Mouse (Mus musculus): ENCODE data around the gene Btbd16. TPM values are rescaled to one million over a fixed set of nuclear protein-coding genes. Genes with fewer than 3 reads are reported as not detected.
A peak's percentile ranks its signal among the peaks of the same experiment; 100 is the strongest.

Gene Btbd16
- polyA plus RNA-seq, 1 experiment = 0.06 TPM

DNA sequence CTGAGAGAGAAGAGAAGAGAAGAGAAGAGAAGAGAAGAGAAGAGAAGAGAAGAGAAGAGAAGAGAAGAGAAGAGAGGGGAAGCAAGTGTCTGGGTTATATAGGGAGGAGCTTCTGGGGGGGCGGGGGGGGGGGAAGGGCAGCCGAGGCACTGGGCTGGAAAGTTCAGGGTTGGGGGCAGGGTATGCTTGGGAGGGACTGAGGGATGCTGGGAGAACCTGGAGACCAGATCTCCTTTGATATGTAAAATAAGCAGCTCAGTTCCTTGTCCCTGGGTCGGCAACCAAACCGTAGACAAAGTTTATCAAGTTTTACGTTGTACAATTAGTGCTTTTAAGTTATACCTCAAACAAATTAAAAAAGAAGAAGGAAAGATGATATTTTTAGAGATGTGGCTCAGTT lies 86.1 kb downstream of the Btbd16 start:
- peaks cover 3% of the 10 kb centered on the region; the same call in 1 of the 2 replicates for H3K4me1 ChIP-seq (ENCODE audit: control insufficient read depth, insufficient read depth, low read length)
- WGBS = 52% methylated on average over 5 of the region's 5 CpGs
- no peaks in the 10 kb centered on the region for H3K27me3 ChIP-seq (replicated peaks; ENCODE audit: control insufficient read depth, insufficient read depth, low read length)
- no peak for DNase-seq
- H3K4me3 ChIP-seq (ENCODE audit: insufficient read depth, low read depth, low read length) = no peak overlapping the region
- no peaks in the 10 kb centered on the region for H3K36me3 ChIP-seq (ENCODE audit: control insufficient read depth, insufficient read depth, low read length)
- H3K27ac ChIP-seq (ENCODE audit: insufficient read depth, low read depth, low read length) = no peak overlapping the region
- no peak for TF ChIP-seq POLR2A (IDR thresholded peaks at IDR 0.05; ENCODE audit: low read depth, low read length)
- no peak for TF ChIP-seq CTCF (conservative IDR thresholded peaks at IDR 0.05; ENCODE audit: insufficient read depth, insufficient read length, low read depth, low read length)

DNA sequence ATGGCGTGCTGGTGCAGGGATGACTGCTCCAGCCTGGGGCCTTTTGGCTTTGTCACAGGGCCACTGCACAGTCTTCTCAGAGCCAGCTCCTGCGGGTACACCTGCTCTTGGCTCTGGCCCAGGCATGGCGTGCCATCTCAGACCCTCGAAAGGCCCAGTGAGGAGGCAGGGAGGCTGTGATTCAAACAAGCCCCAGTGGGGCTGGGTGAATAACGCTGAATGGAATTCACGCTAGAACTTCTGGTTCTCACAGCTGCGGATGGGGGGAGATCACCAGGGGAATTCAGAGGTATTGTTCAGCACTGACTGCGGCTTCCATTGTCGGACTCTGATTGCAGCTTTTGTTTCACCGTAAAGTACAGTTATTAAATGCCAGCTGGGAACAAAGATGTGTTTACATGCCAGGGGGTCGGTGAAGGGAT lies 86.9 kb downstream of the Btbd16 start:
- H3K27ac ChIP-seq (ENCODE audit: insufficient read depth, low read depth, low read length) = no peak overlapping the region
- WGBS = 57% methylated on average over 11 of the region's 11 CpGs
- no peak overlapping the region for H3K4me3 ChIP-seq (ENCODE audit: insufficient read depth, low read depth, low read length)

DNA sequence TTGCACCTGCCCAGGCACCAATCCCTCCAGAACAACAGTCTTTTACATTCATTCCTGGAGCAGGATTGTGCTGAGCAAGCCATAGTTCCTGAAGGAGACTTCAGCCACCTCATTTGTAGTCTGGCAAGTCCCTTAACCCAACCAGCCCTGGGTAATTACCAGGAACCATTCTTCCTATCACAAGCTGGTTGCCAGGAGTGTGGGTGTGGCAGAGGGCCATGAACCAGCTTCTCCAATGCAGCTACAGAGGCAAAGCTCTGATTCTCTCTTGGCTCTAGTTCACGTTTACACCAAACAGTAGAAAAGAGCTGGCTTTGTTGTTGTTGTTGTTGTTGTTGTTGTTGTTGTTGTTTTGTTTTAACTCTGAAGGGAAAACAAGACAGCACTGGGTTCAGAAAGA lies 88.6 kb downstream of the Btbd16 start:
- DNase-seq = peak; percentile 46
- Histone ChIP-seq H3K27me3 (replicated peaks; ENCODE audit: control insufficient read depth, insufficient read depth, low read length) (no peaks in the 10 kb centered on the region), H3K4me1 (ENCODE audit: control insufficient read depth, insufficient read depth, low read length) (peaks cover 5% of the 10 kb centered on the region; the same call in 1 of the 2 replicates), H3K27ac (ENCODE audit: insufficient read depth, low read depth, low read length) (no peak overlapping the region), H3K36me3 (ENCODE audit: control insufficient read depth, insufficient read depth, low read length) (no peaks in the 10 kb centered on the region), H3K4me3 (ENCODE audit: insufficient read depth, low read depth, low read length) (no peak overlapping the region)
- no peak for TF ChIP-seq CTCF (conservative IDR thresholded peaks at IDR 0.05; ENCODE audit: insufficient read depth, insufficient read length, low read depth, low read length)
- no peak for TF ChIP-seq POLR2A (IDR thresholded peaks at IDR 0.05; ENCODE audit: low read depth, low read length)
- 49% methylated on average over 1 of the region's 1 CpGs for WGBS

More for the DNA sequence above, 86.9 kb downstream of the Btbd16 start:
- Histone ChIP-seq H3K4me1 (ENCODE audit: control insufficient read depth, insufficient read depth, low read length) (peaks cover 3% of the 10 kb centered on the region; the same call in 1 of the 2 replicates), H3K27me3 (replicated peaks; ENCODE audit: control insufficient read depth, insufficient read depth, low read length) (no peaks in the 10 kb centered on the region), H3K36me3 (ENCODE audit: control insufficient read depth, insufficient read depth, low read length) (no peaks in the 10 kb centered on the region)
- no peak for TF ChIP-seq POLR2A (IDR thresholded peaks at IDR 0.05; ENCODE audit: low read depth, low read length)
- TF ChIP-seq CTCF (conservative IDR thresholded peaks at IDR 0.05; ENCODE audit: insufficient read depth, insufficient read length, low read depth, low read length) = no peak
- DNase-seq = peak; percentile 40

DNA sequence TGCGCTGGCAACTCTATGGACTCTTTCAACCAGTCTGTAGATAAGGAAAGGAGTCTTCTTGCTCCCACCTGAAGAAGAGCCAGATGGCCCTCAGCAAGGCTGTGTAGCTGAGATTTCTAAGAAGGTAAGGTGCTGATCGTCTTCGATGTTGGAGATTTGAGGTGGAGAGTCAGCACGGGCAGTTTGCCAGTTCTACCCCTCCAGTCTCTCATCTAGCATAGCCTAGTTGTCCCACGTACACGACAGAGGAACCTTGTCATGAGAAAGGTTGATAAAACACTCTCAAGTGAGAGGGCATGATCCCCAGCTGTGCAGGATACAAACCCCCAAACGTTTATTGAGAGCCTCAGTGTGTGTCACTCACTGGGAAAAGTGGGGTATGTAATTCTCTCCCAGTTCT lies 90.8 kb downstream of the Btbd16 start:
- H3K36me3 ChIP-seq (ENCODE audit: control insufficient read depth, insufficient read depth, low read length) = no peaks in the 10 kb centered on the region
- H3K4me1 ChIP-seq (ENCODE audit: control insufficient read depth, insufficient read depth, low read length) = peaks cover 6% of the 10 kb centered on the region; the same call in 1 of the 2 replicates
- H3K4me3 ChIP-seq (ENCODE audit: insufficient read depth, low read depth, low read length) = no peak overlapping the region
- H3K27ac ChIP-seq (ENCODE audit: insufficient read depth, low read depth, low read length) = no peak overlapping the region
- H3K27me3 ChIP-seq (replicated peaks; ENCODE audit: control insufficient read depth, insufficient read depth, low read length) = no peaks in the 10 kb centered on the region
- 81% methylated on average over 7 of the region's 7 CpGs for WGBS
- DNase-seq = no peak
- TF ChIP-seq POLR2A (IDR thresholded peaks at IDR 0.05; ENCODE audit: low read depth, low read length) = no peak
- TF ChIP-seq CTCF (conservative IDR thresholded peaks at IDR 0.05; ENCODE audit: insufficient read depth, insufficient read length, low read depth, low read length) = no peak

DNA sequence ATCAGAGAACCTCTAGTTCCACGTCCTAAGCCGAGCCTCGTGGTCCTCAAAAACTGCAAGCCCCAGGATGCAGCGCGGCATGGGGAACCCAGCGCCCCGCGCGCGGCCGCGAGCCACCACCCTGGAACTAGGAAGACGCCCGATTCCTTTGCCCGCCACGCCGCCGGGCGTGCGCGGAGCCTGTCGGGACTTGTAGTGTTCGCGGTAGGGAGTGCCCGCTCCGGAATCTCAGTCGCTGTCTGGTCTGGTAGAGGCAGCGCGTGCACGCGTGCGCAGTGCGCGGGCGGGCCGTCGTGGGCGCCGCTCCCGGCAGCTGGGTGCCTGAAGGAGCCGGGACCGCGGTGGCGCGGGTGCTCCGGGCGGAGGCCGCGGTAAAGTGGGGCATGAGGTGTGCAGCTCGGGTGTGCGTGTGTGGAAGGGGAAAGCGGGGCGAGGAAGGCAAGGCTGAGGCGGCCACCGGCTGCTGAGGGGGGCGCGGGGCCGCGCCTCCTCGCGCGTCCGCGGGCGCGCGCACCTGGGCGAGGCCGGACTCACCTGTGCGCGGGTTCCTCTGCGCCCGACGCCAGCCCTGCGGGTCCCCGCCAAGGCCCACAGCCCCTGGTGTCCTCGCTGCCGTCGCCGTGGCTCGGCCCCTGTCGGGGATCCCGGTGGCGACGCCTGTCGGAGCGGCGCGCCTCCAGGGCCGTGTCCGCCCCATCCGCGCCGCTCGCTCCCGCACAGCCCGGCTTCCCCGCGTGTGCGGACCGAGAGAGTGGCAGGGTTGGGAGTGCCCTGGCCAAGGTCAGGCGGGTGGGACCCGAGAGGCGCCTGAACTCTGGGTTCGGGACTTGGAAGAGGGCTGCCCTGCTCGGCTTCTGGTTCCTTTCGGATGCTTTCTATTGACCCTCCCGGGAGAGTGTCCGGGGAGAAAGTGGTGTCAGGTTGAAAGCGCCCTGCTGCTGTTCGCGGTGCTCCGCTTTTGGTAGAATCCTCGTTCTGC lies 92.0 kb downstream of the Btbd16 start, which contains the start of gene Plekha1:
TSS of gene Plekha1 (plus strand) at position 144 of the 979 bp plus-strand sequence.
- under 1% methylated on average over 112 of the region's 114 CpGs for WGBS
- H3K4me3 ChIP-seq (ENCODE audit: insufficient read depth, low read depth, low read length) = peak within 1 kb of the TSS; percentile 83
- H3K36me3 ChIP-seq (ENCODE audit: control insufficient read depth, insufficient read depth, low read length) = no peaks in the 10 kb centered on the region
- peak; percentile 99 for DNase-seq
- H3K27ac ChIP-seq (ENCODE audit: insufficient read depth, low read depth, low read length) = peak within 1 kb of the TSS; percentile 83
- H3K4me1 ChIP-seq (ENCODE audit: control insufficient read depth, insufficient read depth, low read length) = peaks cover 17% of the 10 kb centered on the region
- no peaks in the 10 kb centered on the region for H3K27me3 ChIP-seq (replicated peaks; ENCODE audit: control insufficient read depth, insufficient read depth, low read length)
- TF ChIP-seq POLR2A (IDR thresholded peaks at IDR 0.05; ENCODE audit: low read depth, low read length) = no peak

DNA sequence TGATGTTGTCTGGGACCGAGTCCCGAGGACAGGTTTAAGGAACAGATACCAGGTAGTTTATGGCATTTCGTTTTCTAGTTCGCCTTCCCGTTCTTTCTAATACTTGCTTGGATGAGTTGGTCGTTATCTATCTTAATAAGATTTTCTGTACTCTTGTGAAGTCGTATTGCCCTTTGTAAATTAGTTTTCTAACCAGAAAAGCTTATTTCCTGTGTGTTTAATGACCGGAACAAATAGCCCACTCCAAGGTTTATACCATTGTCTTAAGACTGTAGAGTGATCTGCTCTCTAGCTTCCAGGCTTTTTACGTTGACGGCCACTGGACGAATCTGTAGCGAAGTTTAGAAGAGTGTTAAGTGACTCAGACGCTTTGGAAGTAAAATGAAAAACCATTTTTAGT lies 92.8 kb downstream of the Btbd16 start:
- peak overlapping the region; percentile 83 for H3K27ac ChIP-seq (ENCODE audit: insufficient read depth, low read depth, low read length)
- 3% methylated on average over 13 of the region's 13 CpGs for WGBS

DNA sequence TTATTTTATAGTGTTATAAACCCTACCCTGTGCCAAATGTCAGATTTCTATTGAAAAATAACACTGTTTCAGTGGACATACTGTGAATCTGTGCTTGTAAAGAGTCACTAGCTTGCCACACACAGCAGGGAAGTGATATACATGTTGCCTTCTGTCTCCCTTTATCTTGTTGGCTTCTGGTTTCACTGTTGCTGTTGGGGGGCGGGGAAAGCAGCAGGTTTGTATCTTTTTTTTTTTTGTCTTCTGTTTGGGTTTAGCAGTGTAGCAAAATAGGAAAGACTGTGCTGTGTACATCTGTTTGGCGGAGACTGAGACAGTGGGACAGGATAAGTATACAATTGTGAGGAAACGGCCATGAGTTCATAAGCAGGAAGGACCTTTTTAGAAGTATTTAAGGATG lies 93.4 kb downstream of the Btbd16 start:
- 63% methylated on average over 3 of the region's 3 CpGs for WGBS
- H3K27me3 ChIP-seq (replicated peaks; ENCODE audit: control insufficient read depth, insufficient read depth, low read length) = no peaks in the 10 kb centered on the region
- H3K27ac ChIP-seq (ENCODE audit: insufficient read depth, low read depth, low read length) = 0 out of 2 replicates have a peak overlapping the region, but pooled peaks have one; percentile 32
- TF ChIP-seq CTCF (conservative IDR thresholded peaks at IDR 0.05; ENCODE audit: insufficient read depth, insufficient read length, low read depth, low read length) (no peak), POLR2A (IDR thresholded peaks at IDR 0.05; ENCODE audit: low read depth, low read length) (no peak)
- no peaks in the 10 kb centered on the region for H3K36me3 ChIP-seq (ENCODE audit: control insufficient read depth, insufficient read depth, low read length)
- H3K4me1 ChIP-seq (ENCODE audit: control insufficient read depth, insufficient read depth, low read length) = peaks cover 22% of the 10 kb centered on the region
- H3K4me3 ChIP-seq (ENCODE audit: insufficient read depth, low read depth, low read length) = 0 out of 2 replicates have a peak overlapping the region, but pooled peaks have one; percentile 3
- DNase-seq = no peak

More for the DNA sequence above, 92.8 kb downstream of the Btbd16 start:
- Histone ChIP-seq H3K4me1 (ENCODE audit: control insufficient read depth, insufficient read depth, low read length) (peaks cover 21% of the 10 kb centered on the region), H3K27me3 (replicated peaks; ENCODE audit: control insufficient read depth, insufficient read depth, low read length) (no peaks in the 10 kb centered on the region), H3K36me3 (ENCODE audit: control insufficient read depth, insufficient read depth, low read length) (no peaks in the 10 kb centered on the region), H3K4me3 (ENCODE audit: insufficient read depth, low read depth, low read length) (peak overlapping the region; percentile 83)
- TF ChIP-seq CTCF (conservative IDR thresholded peaks at IDR 0.05; ENCODE audit: insufficient read depth, insufficient read length, low read depth, low read length) (no peak), POLR2A (IDR thresholded peaks at IDR 0.05; ENCODE audit: low read depth, low read length) (no peak)
- no peak for DNase-seq

Other genes with a start within 250 kb of the Btbd16 start
- 39.8 and 44.4 TPM in 2 replicates for gene Nsmce4a, start 201.0 kb upstream of the Btbd16 start, polyA plus RNA-seq (2012; rRNA removed)
- 72.2 and 78.4 TPM in 2 replicates for gene Tacc2, start 196.6 kb upstream of the Btbd16 start, polyA plus RNA-seq (2012; rRNA removed)
- 58.5 and 63.3 TPM in 2 replicates for gene Plekha1, start 91.7 kb downstream of the Btbd16 start, polyA plus RNA-seq (2012; rRNA removed)
- gene Htra1, start 162.0 kb downstream of the Btbd16 start, polyA plus RNA-seq (2012; rRNA removed) = 97.0 and 98.2 TPM in 2 replicates

Measured in kidney, adult 2 months (tissue).